Mouse (Mus musculus): ENCODE measurements at regions not wholly inside any gene's neighbourhood (a gene's known extent, or its start where the extent isn't known, plus 50 kb on each side); places are given as distances from the start of the nearest gene placed in this dataset.

DNA sequence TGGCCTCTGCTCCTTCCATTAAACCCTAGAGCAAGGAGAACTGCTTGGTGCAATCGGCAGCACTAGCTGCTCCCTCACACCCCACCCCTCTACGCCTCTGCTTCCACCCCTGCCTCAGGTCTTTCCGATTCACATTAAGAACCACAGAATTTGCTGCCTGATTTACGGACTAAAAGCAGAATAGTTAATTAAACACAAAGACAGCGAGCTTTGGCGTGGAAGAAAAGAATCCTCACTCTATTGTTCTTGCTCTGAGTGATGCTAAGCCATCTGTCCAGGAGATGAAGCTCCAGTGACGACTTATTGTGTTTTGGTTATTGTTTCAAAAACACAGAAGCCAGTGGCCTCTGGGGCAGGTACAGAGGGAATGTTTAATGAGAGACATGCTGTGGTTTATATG is 438.9 kb upstream of the Kcnab2 start:
- in situ Hi-C loops (cut with MboI; ENCODE audit: low pct_ligation_motif_present, low pct_unique_long_range_greater_than_20kb, low sequenced_read_pairs) = no loop called here
- H3K36me3 ChIP-seq (replicated peaks in 1 of 2; ENCODE audit: control insufficient read depth in 1 of 2, insufficient read depth in 1 of 2, low read length in 1 of 2) = no peaks in the 10 kb centered on the region
- no peak for TF ChIP-seq CTCF (conservative IDR thresholded peaks at IDR 0.05 in 1 of 2, IDR thresholded peaks at IDR 0.05 in 1 of 2; ENCODE audit: low read depth in 2 of 2, low read length in 2 of 2)
- TF ChIP-seq SIN3A (IDR thresholded peaks at IDR 0.05; ENCODE audit: low read length) = no peak
- no peak for TF ChIP-seq MAX (IDR thresholded peaks at IDR 0.05; ENCODE audit: low read length)
- TF ChIP-seq EP300 (IDR thresholded peaks at IDR 0.05; ENCODE audit: low read length) = no peak
- no peak for TF ChIP-seq BHLHE40 (IDR thresholded peaks at IDR 0.05; ENCODE audit: low read depth, low read length)
- TF ChIP-seq ZC3H11A (IDR thresholded peaks at IDR 0.05; ENCODE audit: low read depth, low read length) = no peak
- TF ChIP-seq SMC3 (IDR thresholded peaks at IDR 0.05; ENCODE audit: low read depth, low read length) = no peak
- no peak for TF ChIP-seq TBP (conservative IDR thresholded peaks at IDR 0.05; ENCODE audit: low read depth, low read length)
- dilution Hi-C loops (cut with MboI; ENCODE audit: extremely low pct_ligation_motif_present, extremely low pct_unique_long_range_greater_than_20kb, low sequenced_read_pairs) = no loop called here
- no peak overlapping the region for H3K4me2 ChIP-seq (ENCODE audit: insufficient read depth, low read depth, poor library complexity, severe bottlenecking)
- no peak overlapping the region for H3K27ac ChIP-seq (ENCODE audit: insufficient read depth, low read depth)
- no peaks in the 10 kb centered on the region for H3K27me3 ChIP-seq (replicated peaks)
- no peak for DNase-seq (ENCODE audit: extremely low read depth)
- H3K79me2 ChIP-seq (replicated peaks; ENCODE audit: control insufficient read depth, extremely low read depth, insufficient read depth, poor library complexity, severe bottlenecking) = no peaks in the 10 kb centered on the region
- no peaks in the 10 kb centered on the region for H3K4me1 ChIP-seq (ENCODE audit: control insufficient read depth in 1 of 2, insufficient read depth in 2 of 2)
- H3K9me3 ChIP-seq (replicated peaks; ENCODE audit: low read length) = peaks cover 87% of the 10 kb centered on the region
- H3K4me3 ChIP-seq (replicated peaks in 1 of 3; ENCODE audit: low read depth in 2 of 3, low read length in 2 of 3, poor library complexity in 1 of 3) = no peak overlapping the region
- no peak overlapping the region for H3K9ac ChIP-seq (ENCODE audit: insufficient read depth, low read depth)

DNA sequence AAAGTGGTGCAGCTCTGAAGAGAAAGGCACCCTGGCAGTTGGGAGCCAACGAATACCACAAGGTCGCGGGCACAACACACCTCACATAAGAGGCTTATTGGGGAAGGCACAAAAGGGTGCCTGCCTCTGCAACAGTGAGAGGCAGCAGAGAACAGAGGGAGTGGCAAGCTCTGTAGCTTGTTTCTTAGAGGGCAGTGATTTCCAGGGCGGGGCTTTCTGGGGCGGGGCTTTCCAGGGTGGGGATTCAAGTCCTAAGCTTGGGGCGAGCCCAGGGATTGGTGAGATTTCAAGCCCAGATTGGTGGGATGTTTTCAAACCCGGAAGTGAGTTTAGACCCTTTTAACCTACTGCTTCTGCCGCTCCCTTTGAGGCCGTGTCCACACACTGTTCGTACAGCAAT is 435.8 kb upstream of the Kcnab2 start:
- Histone ChIP-seq H3K9me3 (replicated peaks; ENCODE audit: low read length) (peaks cover 93% of the 10 kb centered on the region), H3K36me3 (replicated peaks in 1 of 2; ENCODE audit: control insufficient read depth in 1 of 2, insufficient read depth in 1 of 2, low read length in 1 of 2) (no peaks in the 10 kb centered on the region)
- DNase-seq (ENCODE audit: extremely low read depth) = no peak

DNA sequence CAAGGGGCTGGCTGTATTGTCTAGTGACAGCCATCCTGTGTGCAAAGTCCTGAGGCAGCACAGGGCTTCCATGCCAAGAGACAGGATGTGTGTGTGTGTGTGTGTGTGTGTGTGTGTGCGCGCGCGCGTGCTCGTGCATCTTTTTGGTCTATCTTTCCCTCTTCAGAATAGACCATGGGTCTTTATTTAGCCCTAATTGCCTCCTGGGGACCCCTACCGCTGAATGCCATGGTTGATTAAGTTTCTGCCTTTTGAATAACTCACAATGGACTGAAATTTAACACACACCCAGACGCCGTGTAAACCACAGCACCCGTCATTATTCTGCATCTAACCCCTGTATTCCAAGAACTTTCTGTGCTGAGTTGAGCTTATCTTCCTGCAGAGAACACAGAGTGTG is 435.2 kb upstream of the Kcnab2 start:
- no peak for TF ChIP-seq NELFE (IDR thresholded peaks at IDR 0.05; ENCODE audit: low read depth, low read length)
- no peak for TF ChIP-seq TBP (conservative IDR thresholded peaks at IDR 0.05; ENCODE audit: low read depth, low read length)
- DNase-seq (ENCODE audit: extremely low read depth) = no peak
- Histone ChIP-seq H3K9ac (ENCODE audit: insufficient read depth, low read depth) (no peak overlapping the region), H3K36me3 (replicated peaks in 1 of 2; ENCODE audit: control insufficient read depth in 1 of 2, insufficient read depth in 1 of 2, low read length in 1 of 2) (no peaks in the 10 kb centered on the region), H3K4me2 (ENCODE audit: insufficient read depth, low read depth, poor library complexity, severe bottlenecking) (no peak overlapping the region), H3K27me3 (replicated peaks) (no peaks in the 10 kb centered on the region), H3K4me3 (replicated peaks in 1 of 3; ENCODE audit: low read depth in 2 of 3, low read length in 2 of 3, poor library complexity in 1 of 3) (no peak overlapping the region), H3K4me1 (ENCODE audit: control insufficient read depth in 1 of 2, insufficient read depth in 2 of 2) (no peaks in the 10 kb centered on the region), H3K79me2 (replicated peaks; ENCODE audit: control insufficient read depth, extremely low read depth, insufficient read depth, poor library complexity, severe bottlenecking) (no peaks in the 10 kb centered on the region), H3K27ac (ENCODE audit: insufficient read depth, low read depth) (no peak overlapping the region), H3K9me3 (replicated peaks; ENCODE audit: low read length) (peaks cover 93% of the 10 kb centered on the region)
- dilution Hi-C loops (cut with MboI; ENCODE audit: extremely low pct_ligation_motif_present, extremely low pct_unique_long_range_greater_than_20kb, low sequenced_read_pairs) = no loop called here
- in situ Hi-C loops (cut with MboI; ENCODE audit: low pct_ligation_motif_present, low pct_unique_long_range_greater_than_20kb, low sequenced_read_pairs) = no loop called here

More for the DNA sequence above, 435.8 kb upstream of the Kcnab2 start:
- TF ChIP-seq ELF1 (IDR thresholded peaks at IDR 0.05; ENCODE audit: low read depth, low read length) (no peak), ZNF384 (IDR thresholded peaks at IDR 0.05; ENCODE audit: low read depth, low read length) (no peak), MXI1 (IDR thresholded peaks at IDR 0.05; ENCODE audit: low read depth, low read length) (no peak), KAT2A (IDR thresholded peaks at IDR 0.05; ENCODE audit: insufficient replicate concordance, low read length) (no peak), USF2 (conservative IDR thresholded peaks at IDR 0.05; ENCODE audit: low read depth, low read length) (no peak), MEF2A (IDR thresholded peaks at IDR 0.05; ENCODE audit: borderline replicate concordance, low read depth, low read length) (no peak), NELFE (IDR thresholded peaks at IDR 0.05; ENCODE audit: low read depth, low read length) (no peak), TCF12 (IDR thresholded peaks at IDR 0.05; ENCODE audit: low read depth, low read length) (no peak), E2F4 (IDR thresholded peaks at IDR 0.05; ENCODE audit: insufficient replicate concordance, low read depth, low read length) (no peak), POLR2A (IDR thresholded peaks at IDR 0.05; ENCODE audit: low read depth, low read length) (no peak), HCFC1 (IDR thresholded peaks at IDR 0.05; ENCODE audit: low read depth, low read length) (no peak), CHD2 (IDR thresholded peaks at IDR 0.05; ENCODE audit: low read length) (no peak), POLR2AphosphoS2 (IDR thresholded peaks at IDR 0.05; ENCODE audit: low read depth, low read length) (no peak), TBP (conservative IDR thresholded peaks at IDR 0.05; ENCODE audit: low read depth, low read length) (no peak), SMC3 (IDR thresholded peaks at IDR 0.05; ENCODE audit: low read depth, low read length) (no peak)
- H3K4me1 ChIP-seq (ENCODE audit: control insufficient read depth in 1 of 2, insufficient read depth in 2 of 2) = no peaks in the 10 kb centered on the region
- H3K27ac ChIP-seq (ENCODE audit: insufficient read depth, low read depth) = no peak overlapping the region
- H3K4me3 ChIP-seq (replicated peaks in 1 of 3; ENCODE audit: low read depth in 2 of 3, low read length in 2 of 3, poor library complexity in 1 of 3) = no peak overlapping the region
- no peaks in the 10 kb centered on the region for H3K79me2 ChIP-seq (replicated peaks; ENCODE audit: control insufficient read depth, extremely low read depth, insufficient read depth, poor library complexity, severe bottlenecking)
- dilution Hi-C loops (cut with MboI; ENCODE audit: extremely low pct_ligation_motif_present, extremely low pct_unique_long_range_greater_than_20kb, low sequenced_read_pairs) = no loop called here
- no peak overlapping the region for H3K9ac ChIP-seq (ENCODE audit: insufficient read depth, low read depth)
- no peaks in the 10 kb centered on the region for H3K27me3 ChIP-seq (replicated peaks)
- H3K4me2 ChIP-seq (ENCODE audit: insufficient read depth, low read depth, poor library complexity, severe bottlenecking) = no peak overlapping the region
- in situ Hi-C loops (cut with MboI; ENCODE audit: low pct_ligation_motif_present, low pct_unique_long_range_greater_than_20kb, low sequenced_read_pairs) = no loop called here
